Mouse (Mus musculus) embryonic facial prominence, embryonic 14.5 days (tissue): Measurements from ENCODE around the gene Qrich2. TPM values are rescaled to one million over a fixed set of nuclear protein-coding genes. Genes with fewer than 3 reads are reported as not detected.
"Not testable (repeated sequence)": the region's sequence is repeated elsewhere in the genome, so short reads cannot be mapped to it uniquely, and the experiment has no call there.

Source experiments
- ATAC-seq: fragments of 200-750 bp; cut with Nextera tagmentation; 2 replicates; pipeline ENCODE4 v1.8.0; 2017; ENCODE audit warnings: low read depth, moderate number of reproducible peaks, moderate TSS enrichment
- DNase-seq: peaks from one replicate; pipeline ENCODE4 v3.0.0-alpha.2; 2015; ENCODE audit warnings: low spot score
- H3K27ac ChIP-seq: fragments of 300-500 bp; sonication (generic); replicated peaks from 2 replicates; pipeline ENCODE4 v1.5.1; 2014; ENCODE audit warnings: low read depth, mild to moderate bottlenecking, low read length, moderate library complexity
- H3K27me3 ChIP-seq: fragments of 300-500 bp; sonication (generic); replicated peaks from 2 replicates; pipeline ENCODE4 v1.6.1; 2014; ENCODE audit warnings: low read length; ENCODE audit not compliant: control insufficient read depth, insufficient read depth
- H3K36me3 ChIP-seq: fragments of 300-500 bp; sonication (generic); 2 replicates; pipeline ENCODE4 v1.6.1; 2014; ENCODE audit warnings: low read length, mixed read lengths; ENCODE audit not compliant: control insufficient read depth, insufficient read depth
- H3K4me1 ChIP-seq: fragments of 300-500 bp; sonication (generic); 2 replicates; pipeline ENCODE4 v1.6.1; 2014; ENCODE audit warnings: antibody characterized with exemption, low read length; ENCODE audit not compliant: control insufficient read depth, insufficient read depth
- H3K4me2 ChIP-seq: fragments of 300-500 bp; sonication (generic); 2 replicates; pipeline ENCODE4 v1.6.1; 2014; ENCODE audit warnings: low read depth, mild to moderate bottlenecking, low read length, moderate library complexity, mixed read lengths
- H3K4me3 ChIP-seq: fragments of 300-500 bp; sonication (generic); 2 replicates; pipeline ENCODE4 v1.5.1; 2014; ENCODE audit warnings: low read depth, mild to moderate bottlenecking, low read length
- H3K9ac ChIP-seq: fragments of 300-500 bp; sonication (generic); 2 replicates; pipeline ENCODE4 v1.6.1; 2014; ENCODE audit warnings: low read depth, mild to moderate bottlenecking, low read length, moderate library complexity, mixed read lengths
- H3K9me3 ChIP-seq: fragments of 300-500 bp; sonication (generic); 2 replicates; pipeline ENCODE4 v1.6.1; 2016; ENCODE audit warnings: low read length; ENCODE audit not compliant: control insufficient read depth
- WGBS: fragments of 180-500 bp; shearing (Covaris S2); extraction: QIAGEN DNeasy Blood & Tissue Kit; methylation state at CpG from one replicate; pipeline ENCODE4 v1.1.7; 2014; 5-methylcytosine and 5-hydroxymethylcytosine counted together
- polyA plus RNA-seq: library from polyadenylated mRNA; unstranded; fragments of >200 nt; fragmentation: Nextera tagmentation; extraction: Ambion mirVana; gene quantifications from 2 replicates; pipeline ENCODE4 v1.2.1, GENCODE M21; 2014

Qrich2 gene
- polyA plus RNA-seq, 1 experiment from 2014 or later = 0.14 TPM

GRCm38 (mm10) chr11:116417054-116417453 is 49.0 kb downstream of the Qrich2 start:
- Histone ChIP-seq H3K36me3 (no peaks in the 10 kb centered on the region), H3K27ac (no peak overlapping the region), H3K4me1 (peaks cover 23% of the 10 kb centered on the region), H3K4me3 (no peak overlapping the region), H3K27me3 (0 out of 2 replicates have a peak, but pooled peaks cover 3% of the 10 kb centered on the region), H3K9ac (no peak overlapping the region), H3K4me2 (no peak overlapping the region), H3K9me3 (no peaks in the 10 kb centered on the region)
- DNase-seq (no peak), ATAC-seq (no peak)
- WGBS = 90% methylated on average over 5 of the region's 5 CpGs

DNA sequence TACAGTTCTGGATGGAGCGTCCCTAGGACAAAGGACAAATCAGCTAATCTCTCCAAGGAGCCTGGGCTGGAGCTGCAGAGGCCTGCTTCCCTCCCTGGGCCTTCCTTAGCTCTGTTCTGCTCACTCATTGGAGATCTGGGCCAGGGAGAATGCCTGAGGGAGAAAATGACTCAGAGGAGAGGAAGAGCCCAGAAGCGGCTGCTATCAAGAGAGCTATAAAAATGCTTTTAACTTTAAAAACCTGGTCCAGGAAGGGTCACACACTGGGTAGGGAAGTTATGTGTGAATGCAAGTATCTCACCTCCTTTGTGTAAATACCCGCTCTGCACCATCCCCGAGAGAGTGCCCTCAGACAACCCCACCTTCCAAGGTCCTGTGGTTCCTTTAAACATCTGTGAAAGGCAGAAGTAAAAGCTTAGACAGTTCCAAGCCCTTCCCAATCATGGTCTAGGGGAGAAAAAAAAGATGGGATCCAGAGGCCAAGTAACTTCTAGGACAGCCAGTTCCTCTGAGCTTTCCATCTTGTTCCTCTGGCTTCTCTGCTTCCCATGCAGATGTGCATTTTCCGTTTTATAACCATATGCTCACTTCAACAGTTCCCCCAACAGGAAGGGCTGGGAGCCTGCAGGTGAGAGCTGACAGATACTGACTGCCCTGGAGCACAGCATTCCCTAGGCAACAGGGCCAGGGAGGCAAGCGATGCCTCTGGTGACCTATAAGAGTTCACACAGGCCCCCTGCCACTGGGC is 49.7 kb downstream of the Qrich2 start:
- no peak overlapping the region for H3K4me2 ChIP-seq
- no peaks in the 10 kb centered on the region for H3K36me3 ChIP-seq
- H3K4me3 ChIP-seq = no peak overlapping the region
- no peak for DNase-seq
- H3K27me3 ChIP-seq = 0 out of 2 replicates have a peak, but pooled peaks cover 3% of the 10 kb centered on the region
- ATAC-seq = no peak
- H3K9ac ChIP-seq = no peak overlapping the region
- peaks cover 29% of the 10 kb centered on the region for H3K4me1 ChIP-seq
- no peak overlapping the region for H3K27ac ChIP-seq
- H3K9me3 ChIP-seq = no peaks in the 10 kb centered on the region
- 61% methylated on average over 6 of the region's 6 CpGs for WGBS

DNA sequence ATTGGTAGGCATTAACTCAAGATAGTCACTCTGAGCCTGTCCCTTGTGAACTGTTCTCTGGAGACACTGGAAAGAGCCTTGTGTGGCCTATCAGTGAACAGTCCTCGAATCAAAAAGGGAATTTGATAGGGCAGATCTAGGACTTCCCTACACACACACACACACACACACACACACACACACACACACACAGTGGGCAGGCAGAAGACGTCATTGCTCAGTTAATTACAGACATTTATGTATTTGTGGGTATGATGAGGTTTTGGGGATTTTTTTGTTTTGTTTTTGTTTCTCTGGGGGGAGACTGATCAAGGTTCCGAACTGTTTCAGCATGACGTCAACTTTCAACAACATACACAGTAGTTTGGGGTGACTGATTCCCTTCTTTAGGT is 52.4 kb downstream of the Qrich2 start:
- H3K27ac ChIP-seq = peak overlapping the region; percentile 71; the same call in 1 of the 2 replicates
- 0 out of 2 replicates have a peak, but pooled peaks cover 3% of the 10 kb centered on the region for H3K27me3 ChIP-seq
- DNase-seq = no peak
- H3K36me3 ChIP-seq = no peaks in the 10 kb centered on the region
- H3K9ac ChIP-seq = peak overlapping the region; percentile 86
- ATAC-seq = peak; percentile 19; the same call in 1 of the 2 replicates
- H3K4me3 ChIP-seq = peak overlapping the region; percentile 79
- peaks cover 27% of the 10 kb centered on the region for H3K4me1 ChIP-seq
- peak overlapping the region; percentile 99 for H3K4me2 ChIP-seq
- 57% methylated on average over 4 of the region's 4 CpGs for WGBS
- no peaks in the 10 kb centered on the region for H3K9me3 ChIP-seq

- H3K4me1 ChIP-seq = peaks cover 21% of the 10 kb centered on the region
- H3K4me3 ChIP-seq = peak within 1 kb of the TSS; percentile 79
- peak within 1 kb of the TSS; percentile 86 for H3K9ac ChIP-seq
- peak; percentile 94 for ATAC-seq
- H3K27me3 ChIP-seq = 0 out of 2 replicates have a peak, but pooled peaks cover 3% of the 10 kb centered on the region
- peak; percentile 91 for DNase-seq
- H3K36me3 ChIP-seq = no peaks in the 10 kb centered on the region
- H3K4me2 ChIP-seq = peak within 1 kb of the TSS; percentile 99
- H3K27ac ChIP-seq = peak within 1 kb of the TSS; percentile 71
- 9% methylated on average over 13 of the region's 82 CpGs for WGBS
- no peaks in the 10 kb centered on the region for H3K9me3 ChIP-seq
These were observed 53.0 kb downstream of the Qrich2 start, which contains the start of gene Rnf157 for GRCm38 (mm10) chr11:116412904-116413630. Gene Rnf157, minus strand, starts transcription at chr11:116413032.

- peak overlapping the region; percentile 79 for H3K4me3 ChIP-seq
- no peaks in the 10 kb centered on the region for H3K36me3 ChIP-seq
- peaks cover 14% of the 10 kb centered on the region for H3K4me1 ChIP-seq
- peak overlapping the region; percentile 99 for H3K4me2 ChIP-seq
- peak overlapping the region; percentile 71 for H3K27ac ChIP-seq
- peak; percentile 27; the same call in 1 of the 2 replicates for ATAC-seq
- DNase-seq = no peak
- 0 out of 2 replicates have a peak, but pooled peaks cover 3% of the 10 kb centered on the region for H3K27me3 ChIP-seq
- H3K9ac ChIP-seq = peak overlapping the region; percentile 86
- under 1% methylated on average over 27 of the region's 76 CpGs for WGBS
- no peaks in the 10 kb centered on the region for H3K9me3 ChIP-seq
These were observed 53.8 kb downstream of the Qrich2 start for GRCm38 (mm10) chr11:116412028-116412827.

GRCm38 (mm10) chr11:116411582-116411981 is 54.5 kb downstream of the Qrich2 start:
- H3K9me3 ChIP-seq = no peaks in the 10 kb centered on the region
- H3K36me3 ChIP-seq = no peaks in the 10 kb centered on the region
- DNase-seq (no peak), ATAC-seq (no peak)
- WGBS = 26% methylated on average over 6 of the region's 6 CpGs
- peak overlapping the region; percentile 86 for H3K9ac ChIP-seq
- H3K27ac ChIP-seq = no peak overlapping the region
- H3K4me3 ChIP-seq = peak overlapping the region; percentile 79
- peaks cover 14% of the 10 kb centered on the region for H3K4me1 ChIP-seq
- peak overlapping the region; percentile 99 for H3K4me2 ChIP-seq
- H3K27me3 ChIP-seq = 0 out of 2 replicates have a peak, but pooled peaks cover 3% of the 10 kb centered on the region

DNA sequence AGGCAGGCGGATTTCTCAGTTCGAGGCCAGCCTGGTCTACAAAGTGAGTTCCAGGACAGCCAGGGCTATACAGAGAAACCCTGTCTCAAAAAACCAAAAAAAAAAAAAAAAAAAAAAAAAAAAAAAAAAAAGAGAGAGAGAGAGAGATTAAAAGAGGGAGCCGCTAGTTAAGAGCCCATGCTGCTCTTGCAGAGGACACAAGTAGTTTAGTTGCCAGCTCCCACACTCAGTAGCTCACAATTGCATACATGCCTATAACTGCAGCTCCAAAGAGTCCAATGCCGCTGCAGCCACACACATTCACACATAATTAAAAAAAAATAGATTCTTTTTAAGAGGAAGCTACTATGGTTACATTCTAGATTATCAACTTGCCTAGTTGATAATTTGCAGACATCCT is 55.6 kb downstream of the Qrich2 start:
- H3K9ac ChIP-seq, H3K36me3 ChIP-seq, H3K27ac ChIP-seq, H3K4me2 ChIP-seq, H3K4me3 ChIP-seq, H3K27me3 ChIP-seq, ATAC-seq, H3K9me3 ChIP-seq, DNase-seq: not testable (repeated sequence)
- WGBS = 83% methylated on average over 4 of the region's 4 CpGs
- peaks cover 14% of the 10 kb centered on the region for H3K4me1 ChIP-seq

- no peaks in the 10 kb centered on the region for H3K9me3 ChIP-seq
- DNase-seq = no peak
- no peak overlapping the region for H3K27ac ChIP-seq
- H3K4me1 ChIP-seq = peaks cover 14% of the 10 kb centered on the region
- ATAC-seq = no peak
- no peak overlapping the region for H3K4me2 ChIP-seq
- 0 out of 2 replicates have a peak, but pooled peaks cover 3% of the 10 kb centered on the region for H3K27me3 ChIP-seq
- WGBS = 86% methylated on average over 3 of the region's 3 CpGs
- H3K36me3 ChIP-seq = 0 out of 2 replicates have a peak, but pooled peaks cover 1% of the 10 kb centered on the region
- no peak overlapping the region for H3K9ac ChIP-seq
- no peak overlapping the region for H3K4me3 ChIP-seq
These were observed 57.0 kb downstream of the Qrich2 start for GRCm38 (mm10) chr11:116409008-116409407.
